Mouse (Mus musculus): ENCODE measurements around the gene Fam120c. TPM values are rescaled to one million over a fixed set of nuclear protein-coding genes. Genes with fewer than 3 reads are reported as not detected.

Gene Fam120c
- 2.9 and 3.7 TPM in 2 replicates for polyA plus RNA-seq (2016; fragmentation: Nextera tagmentation; extraction: Ambion mirVana)

DNA sequence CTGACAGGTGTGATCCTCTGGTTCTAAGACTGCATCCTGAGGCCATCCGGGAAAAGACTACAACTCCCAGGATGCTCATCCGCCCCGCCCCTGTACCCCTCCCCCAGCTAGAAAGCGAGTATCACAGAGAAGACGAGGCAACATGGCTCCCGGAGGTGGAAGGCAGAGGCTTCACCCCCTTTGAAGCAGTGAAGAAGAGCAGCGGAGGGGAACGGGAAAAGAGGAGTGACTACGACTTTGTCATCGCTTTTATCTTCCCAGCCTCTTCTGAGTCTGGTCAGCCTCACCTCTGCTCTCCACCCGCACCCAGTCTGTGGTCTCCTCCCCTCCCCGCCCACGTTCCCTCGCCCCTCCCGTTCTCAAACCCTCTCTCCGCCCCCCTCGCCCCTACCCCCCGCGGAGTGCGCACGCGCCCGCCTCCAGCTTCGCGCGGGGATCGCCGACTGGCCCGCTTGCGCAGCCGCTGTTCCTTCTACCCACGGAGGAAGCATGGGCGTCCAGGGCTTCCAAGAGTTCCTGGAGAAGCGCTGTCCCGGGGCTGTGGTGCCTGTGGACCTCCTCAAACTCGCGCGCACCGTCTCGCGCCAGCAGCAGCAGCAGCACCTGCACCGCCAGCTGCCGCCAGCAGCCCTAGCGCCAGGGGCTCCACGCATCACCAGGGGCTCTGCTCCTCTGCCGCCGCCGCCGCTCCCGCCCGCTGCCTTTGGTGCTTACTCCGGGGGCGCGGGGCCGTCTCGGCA, at the start of gene Fam120c:
Gene Fam120c (plus strand): TSS at position 415 of the 740 bp plus-strand sequence.
- ATAC-seq (ENCODE audit: insufficient number of reproducible peaks, insufficient read depth, low FRiP score, low TSS enrichment, low read depth), result peak; percentile 94
- H3K9me3 ChIP-seq, result no peaks in the 10 kb centered on the region
- WGBS, result 20% methylated on average over 45 of the region's 56 CpGs
- peak within 1 kb of the TSS; percentile 75 for H3K4me2 ChIP-seq
- peak within 1 kb of the TSS; percentile 61 for H3K4me3 ChIP-seq (replicated peaks)
- H3K4me1 ChIP-seq (replicated peaks), result peaks cover 11% of the 10 kb centered on the region
- peak within 1 kb of the TSS; percentile 67 for H3K9ac ChIP-seq (replicated peaks)
- peak within 1 kb of the TSS; percentile 81 for H3K27ac ChIP-seq
- H3K36me3 ChIP-seq, result no peaks in the 10 kb centered on the region
- peaks cover 32% of the 10 kb centered on the region for H3K27me3 ChIP-seq

DNA sequence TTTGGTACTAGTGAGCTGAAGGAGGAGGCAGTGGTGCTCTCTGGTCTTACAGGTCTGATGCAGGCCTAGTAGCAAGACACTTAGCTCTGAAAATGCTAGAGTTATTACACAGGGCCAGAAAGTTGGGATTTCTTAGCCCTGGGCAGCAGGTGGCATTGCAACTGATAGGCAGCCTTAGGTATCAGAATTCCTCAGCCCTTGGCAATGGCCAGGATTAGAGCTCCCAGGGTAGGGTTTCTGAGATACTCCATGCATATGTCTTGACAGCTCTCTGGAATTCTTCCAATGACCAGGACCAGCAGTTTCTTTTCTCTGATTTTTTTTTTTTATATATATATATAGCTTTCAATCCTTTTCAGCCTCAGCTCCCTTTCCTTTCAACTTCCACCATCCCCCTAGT, 45.6 kb upstream of the Fam120c start:
- Histone ChIP-seq H3K4me1 (replicated peaks) (no peaks in the 10 kb centered on the region), H3K9me3 (no peaks in the 10 kb centered on the region), H3K36me3 (no peaks in the 10 kb centered on the region; the same call in 1 of the 2 replicates), H3K27me3 (0 out of 2 replicates have a peak, but pooled peaks cover 3% of the 10 kb centered on the region), H3K4me2 (no peak overlapping the region), H3K4me3 (replicated peaks) (no peak overlapping the region), H3K9ac (replicated peaks) (no peak overlapping the region), H3K27ac (no peak overlapping the region)
- no peak for ATAC-seq (ENCODE audit: insufficient number of reproducible peaks, insufficient read depth, low FRiP score, low TSS enrichment, low read depth)

DNA sequence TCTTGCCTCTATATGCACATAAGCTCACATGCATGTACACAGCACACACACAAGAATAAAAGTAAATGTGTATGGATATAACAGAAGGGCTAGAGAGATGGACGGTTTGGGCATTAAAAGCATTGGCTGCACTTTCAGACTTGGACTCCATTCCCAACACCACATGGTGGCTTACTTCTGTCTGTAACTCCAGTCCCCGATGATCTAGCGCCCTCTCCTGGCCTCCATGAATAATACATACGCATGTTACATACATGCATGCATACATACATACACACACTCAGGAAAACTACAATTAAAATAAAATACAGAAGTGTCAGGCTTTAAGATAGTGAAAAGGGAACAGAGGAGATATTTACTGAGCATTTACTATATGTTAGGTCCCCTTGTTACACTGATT, 30.2 kb upstream of the Fam120c start:
- Histone ChIP-seq H3K27me3 (peaks cover 13% of the 10 kb centered on the region), H3K27ac (no peak overlapping the region), H3K9ac (replicated peaks) (no peak overlapping the region), H3K4me1 (replicated peaks) (no peaks in the 10 kb centered on the region), H3K4me2 (no peak overlapping the region), H3K9me3 (no peaks in the 10 kb centered on the region), H3K36me3 (no peaks in the 10 kb centered on the region), H3K4me3 (replicated peaks) (no peak overlapping the region)
- no peak for ATAC-seq (ENCODE audit: insufficient number of reproducible peaks, insufficient read depth, low FRiP score, low TSS enrichment, low read depth)
- WGBS, result 71% methylated on average over 4 of the region's 4 CpGs

DNA sequence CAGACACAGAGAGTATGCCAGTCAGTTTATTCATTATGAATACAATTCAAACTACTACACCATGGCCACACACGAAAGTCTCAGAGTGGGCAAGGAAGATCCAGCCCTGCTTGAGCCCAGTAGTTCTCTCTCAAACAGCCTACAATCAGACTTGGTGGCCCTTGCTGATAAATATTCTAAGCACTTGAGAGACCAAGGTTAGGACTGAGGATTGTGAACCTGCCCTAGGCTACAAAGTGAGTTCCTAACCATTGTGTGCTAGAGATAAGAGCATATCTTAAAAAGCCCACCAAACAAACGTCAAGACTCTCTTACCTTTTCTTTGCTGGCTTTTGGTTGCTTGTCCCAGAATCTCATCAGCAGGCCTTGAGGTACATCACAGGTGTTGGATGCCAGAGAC, 10.4 kb upstream of the Fam120c start:
- peaks cover 20% of the 10 kb centered on the region for H3K27me3 ChIP-seq
- H3K4me3 ChIP-seq (replicated peaks), result no peak overlapping the region
- H3K27ac ChIP-seq, result no peak overlapping the region
- no peak for ATAC-seq (ENCODE audit: insufficient number of reproducible peaks, insufficient read depth, low FRiP score, low TSS enrichment, low read depth)
- H3K9me3 ChIP-seq, result no peaks in the 10 kb centered on the region
- no peaks in the 10 kb centered on the region for H3K4me1 ChIP-seq (replicated peaks)
- H3K36me3 ChIP-seq, result no peaks in the 10 kb centered on the region
- no peak overlapping the region for H3K4me2 ChIP-seq
- 89% methylated on average over 2 of the region's 2 CpGs for WGBS
- no peak overlapping the region for H3K9ac ChIP-seq (replicated peaks)

DNA sequence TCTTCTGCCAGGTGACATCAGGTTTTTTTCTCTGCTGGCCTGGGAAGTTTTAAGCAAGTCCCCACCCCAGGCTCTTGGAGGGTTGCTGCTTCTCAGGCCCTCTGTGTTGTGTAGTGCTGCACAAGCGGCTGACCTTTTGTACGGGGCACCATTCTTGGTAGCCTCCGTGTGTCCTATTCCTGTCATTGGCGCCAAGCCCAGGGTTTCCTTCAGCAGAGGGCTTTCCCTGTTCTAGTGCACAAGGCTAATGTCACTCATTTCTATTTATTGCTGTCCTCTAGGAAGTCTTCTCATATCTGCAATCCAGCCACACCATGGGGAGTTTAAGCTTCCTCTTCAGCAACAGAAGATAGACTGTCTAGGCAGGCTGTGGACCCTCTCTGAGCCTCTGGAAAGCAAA, 6.2 kb upstream of the Fam120c start:
- Histone ChIP-seq H3K4me3 (replicated peaks) (no peak overlapping the region), H3K27me3 (peaks cover 28% of the 10 kb centered on the region; the same call in 1 of the 2 replicates), H3K36me3 (no peaks in the 10 kb centered on the region), H3K4me2 (no peak overlapping the region), H3K4me1 (replicated peaks) (no peaks in the 10 kb centered on the region), H3K9ac (replicated peaks) (no peak overlapping the region), H3K27ac (no peak overlapping the region), H3K9me3 (no peaks in the 10 kb centered on the region)
- 84% methylated on average over 4 of the region's 4 CpGs for WGBS
- ATAC-seq (ENCODE audit: insufficient number of reproducible peaks, insufficient read depth, low FRiP score, low TSS enrichment, low read depth), result no peak

DNA sequence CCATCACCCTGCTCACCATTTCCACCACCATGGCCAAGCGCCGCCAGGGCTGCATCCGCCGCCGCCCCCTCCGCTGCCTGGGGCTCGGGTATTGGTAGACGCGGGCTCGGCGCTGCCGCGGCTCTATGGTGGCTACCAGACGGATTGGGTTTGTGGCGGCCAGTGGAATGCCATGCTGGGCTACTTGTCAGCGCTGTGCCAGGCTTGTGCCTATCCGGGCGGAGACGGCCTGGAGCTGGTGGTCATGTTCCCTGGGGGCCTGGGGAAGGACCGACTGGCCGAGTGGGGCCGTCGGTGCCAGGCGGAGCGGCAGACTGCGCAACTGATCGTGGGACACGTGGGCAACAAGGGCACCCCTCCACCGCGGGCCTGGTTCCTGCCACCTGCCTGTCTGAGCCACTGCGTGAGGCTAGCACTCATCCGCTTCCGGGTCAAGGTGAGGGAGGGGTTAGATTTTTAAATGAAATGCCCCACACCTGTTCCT, 568 bp downstream of the Fam120c start:
- WGBS, result 20% methylated on average over 29 of the region's 33 CpGs
- H3K4me3 ChIP-seq (replicated peaks), result peak overlapping the region; percentile 61
- ATAC-seq (ENCODE audit: insufficient number of reproducible peaks, insufficient read depth, low FRiP score, low TSS enrichment, low read depth), result peak; percentile 41
- H3K36me3 ChIP-seq, result no peaks in the 10 kb centered on the region
- H3K4me2 ChIP-seq, result peak overlapping the region; percentile 75
- H3K4me1 ChIP-seq (replicated peaks), result peaks cover 11% of the 10 kb centered on the region
- peak overlapping the region; percentile 67 for H3K9ac ChIP-seq (replicated peaks)
- no peaks in the 10 kb centered on the region for H3K9me3 ChIP-seq
- H3K27me3 ChIP-seq, result peaks cover 32% of the 10 kb centered on the region
- peak overlapping the region; percentile 81 for H3K27ac ChIP-seq

DNA sequence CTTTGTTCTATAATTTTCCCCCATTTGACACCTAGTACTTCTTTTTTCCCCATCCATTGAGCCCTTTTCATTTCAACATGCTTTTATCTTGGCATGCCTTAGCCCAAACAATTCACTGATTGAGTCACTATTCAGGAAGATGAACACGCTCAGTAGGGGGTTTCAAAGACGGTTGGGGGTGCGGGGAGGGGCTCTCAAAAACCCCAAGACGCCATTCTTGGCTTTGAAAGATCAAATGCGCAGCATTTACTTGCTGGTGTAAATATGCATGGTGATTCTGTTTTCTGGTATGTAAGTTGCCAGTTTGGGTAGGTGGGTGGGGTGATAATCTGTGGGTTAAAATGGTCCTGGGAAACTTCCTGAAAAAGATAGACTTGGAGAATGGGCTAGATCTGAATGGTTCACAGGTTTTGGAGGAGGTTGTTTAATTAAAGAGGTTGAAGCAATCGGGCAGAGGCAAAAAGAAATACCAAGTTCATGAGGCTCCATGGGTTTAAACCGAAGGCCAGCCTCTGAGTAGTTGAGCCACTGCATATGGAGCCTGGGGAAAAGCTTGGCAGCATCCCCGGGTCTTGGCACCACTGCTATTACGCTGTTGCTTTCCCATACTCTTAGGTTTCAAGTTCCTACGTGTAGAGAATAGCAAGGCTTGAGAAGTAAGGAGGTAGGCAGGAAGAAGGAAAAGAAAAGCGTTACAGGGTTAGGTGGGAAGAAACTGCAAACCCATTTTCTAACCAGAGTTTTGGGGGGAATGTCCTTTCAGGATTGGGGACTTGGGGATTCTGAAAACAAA, 1.6 kb downstream of the Fam120c start:
- no peak for ATAC-seq (ENCODE audit: insufficient number of reproducible peaks, insufficient read depth, low FRiP score, low TSS enrichment, low read depth)
- Histone ChIP-seq H3K36me3 (no peaks in the 10 kb centered on the region), H3K4me3 (replicated peaks) (peak overlapping the region; percentile 61), H3K4me1 (replicated peaks) (peaks cover 11% of the 10 kb centered on the region), H3K9ac (replicated peaks) (no peak overlapping the region), H3K4me2 (peak overlapping the region; percentile 75), H3K27me3 (peaks cover 32% of the 10 kb centered on the region), H3K27ac (no peak overlapping the region), H3K9me3 (no peaks in the 10 kb centered on the region)
- 41% methylated on average over 11 of the region's 11 CpGs for whole genome bisulfite sequencing

DNA sequence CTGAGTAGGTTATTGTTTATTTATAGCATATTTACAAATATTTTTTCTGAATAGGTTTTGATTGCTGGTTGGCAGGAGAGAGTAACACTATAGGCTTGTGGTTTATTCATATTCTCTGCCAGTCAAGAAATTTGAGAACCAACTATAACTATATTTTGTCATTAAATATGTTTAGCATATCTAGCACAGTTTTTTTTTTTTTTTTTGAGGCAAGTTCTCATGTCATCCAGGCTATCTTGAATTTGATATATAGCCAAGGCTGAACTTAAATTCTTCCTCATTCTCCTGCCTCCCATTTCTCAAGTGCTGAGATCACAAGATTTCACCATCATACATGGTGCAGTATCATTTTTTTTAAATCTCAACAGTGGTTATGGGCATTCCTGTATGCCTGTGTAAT, 3.3 kb downstream of the Fam120c start:
- no peak overlapping the region for H3K4me2 ChIP-seq

DNA sequence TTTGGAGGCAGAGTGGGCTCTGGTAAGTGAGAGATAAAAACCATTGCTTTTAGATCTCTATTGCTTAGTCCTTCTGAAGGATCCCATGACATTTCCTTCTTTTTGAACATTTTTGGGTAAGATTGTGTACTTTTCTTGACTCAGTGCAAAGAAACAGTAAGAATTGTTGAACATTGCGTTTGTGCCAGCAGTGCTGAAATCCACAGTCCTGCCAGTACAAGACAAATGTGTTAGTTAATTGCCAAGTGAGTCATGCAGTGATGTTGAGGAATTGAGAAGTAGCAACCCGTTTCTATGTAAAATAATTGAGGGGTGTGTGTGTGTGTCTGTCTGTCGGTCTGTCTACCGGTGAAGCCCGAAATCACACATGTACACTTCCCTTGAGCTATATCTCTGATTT, 5.3 kb downstream of the Fam120c start:
- H3K4me2 ChIP-seq, result no peak overlapping the region
- peaks cover 11% of the 10 kb centered on the region for H3K4me1 ChIP-seq (replicated peaks)
- no peak overlapping the region for H3K9ac ChIP-seq (replicated peaks)
- no peak overlapping the region for H3K27ac ChIP-seq
- no peak for ATAC-seq (ENCODE audit: insufficient number of reproducible peaks, insufficient read depth, low FRiP score, low TSS enrichment, low read depth)
- H3K9me3 ChIP-seq, result no peaks in the 10 kb centered on the region
- no peaks in the 10 kb centered on the region for H3K36me3 ChIP-seq
- peaks cover 20% of the 10 kb centered on the region for H3K27me3 ChIP-seq
- 85% methylated on average over 5 of the region's 5 CpGs for WGBS
- H3K4me3 ChIP-seq (replicated peaks), result no peak overlapping the region

More for the DNA sequence above, 3.3 kb downstream of the Fam120c start:
- H3K27ac ChIP-seq, result no peak overlapping the region
- peaks cover 29% of the 10 kb centered on the region for H3K27me3 ChIP-seq
- H3K9ac ChIP-seq (replicated peaks), result no peak overlapping the region
- no peak overlapping the region for H3K4me3 ChIP-seq (replicated peaks)
- H3K9me3 ChIP-seq, result no peaks in the 10 kb centered on the region
- no peak for ATAC-seq (ENCODE audit: insufficient number of reproducible peaks, insufficient read depth, low FRiP score, low TSS enrichment, low read depth)
- peaks cover 11% of the 10 kb centered on the region for H3K4me1 ChIP-seq (replicated peaks)
- no peaks in the 10 kb centered on the region for H3K36me3 ChIP-seq

DNA sequence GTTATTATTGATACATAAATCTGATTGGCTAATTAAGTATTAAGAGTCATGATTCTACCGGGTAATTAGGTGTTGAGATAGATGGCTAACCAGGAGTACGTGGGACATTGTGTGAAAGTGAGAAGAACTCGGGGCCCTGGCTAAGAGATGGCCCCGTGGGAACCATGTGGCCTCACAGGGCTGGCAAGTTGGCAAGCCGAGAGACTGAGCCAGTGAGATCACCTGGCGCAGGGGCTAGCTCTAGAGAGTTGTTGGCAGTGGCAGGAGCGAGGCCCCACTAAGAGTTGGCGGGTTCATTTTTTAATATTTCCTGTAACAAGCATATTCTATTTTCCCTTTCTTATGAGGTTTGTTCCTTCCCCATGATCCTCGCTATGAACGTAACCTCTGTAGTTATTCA, 74.8 kb downstream of the Fam120c start:
- WGBS, result 88% methylated on average over 10 of the region's 10 CpGs
- no peak overlapping the region for H3K4me3 ChIP-seq (replicated peaks)

DNA sequence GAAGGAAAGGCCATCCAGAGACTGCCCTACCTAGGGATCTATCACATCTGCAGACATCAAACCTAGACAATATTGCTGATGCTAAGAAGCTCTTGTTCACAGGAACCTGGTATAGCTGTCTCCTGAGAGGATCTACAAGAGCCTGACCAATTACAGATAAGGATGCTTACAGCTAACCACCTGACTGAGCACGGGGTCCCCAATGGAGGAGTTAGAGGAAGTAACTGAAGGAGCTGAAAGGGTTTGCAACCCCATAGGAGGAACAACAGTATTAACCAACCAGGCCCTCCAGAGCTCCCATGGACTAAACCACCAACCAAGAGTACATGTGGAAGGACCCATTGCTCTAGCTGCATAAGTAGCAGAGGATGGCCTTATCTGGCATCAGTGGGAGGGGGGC, 76.8 kb downstream of the Fam120c start:
- ATAC-seq (ENCODE audit: insufficient number of reproducible peaks, insufficient read depth, low FRiP score, low TSS enrichment, low read depth), result no peak
- Histone ChIP-seq H3K9ac (replicated peaks) (no peak overlapping the region), H3K4me3 (replicated peaks) (no peak overlapping the region), H3K9me3 (no peaks in the 10 kb centered on the region), H3K27me3 (peaks cover 7% of the 10 kb centered on the region; the same call in 1 of the 2 replicates), H3K27ac (no peak overlapping the region), H3K36me3 (no peaks in the 10 kb centered on the region), H3K4me1 (replicated peaks) (no peaks in the 10 kb centered on the region), H3K4me2 (no peak overlapping the region)
- WGBS, result 88% methylated on average over 1 of the region's 1 CpGs

More for the DNA sequence above, 74.8 kb downstream of the Fam120c start:
- H3K36me3 ChIP-seq, result no peaks in the 10 kb centered on the region
- no peaks in the 10 kb centered on the region for H3K4me1 ChIP-seq (replicated peaks)
- H3K9ac ChIP-seq (replicated peaks), result no peak overlapping the region
- H3K9me3 ChIP-seq, result no peaks in the 10 kb centered on the region
- no peak overlapping the region for H3K4me2 ChIP-seq
- peaks cover 5% of the 10 kb centered on the region; the same call in 1 of the 2 replicates for H3K27me3 ChIP-seq
- H3K27ac ChIP-seq, result no peak overlapping the region
- ATAC-seq (ENCODE audit: insufficient number of reproducible peaks, insufficient read depth, low FRiP score, low TSS enrichment, low read depth), result no peak
